Mouse (Mus musculus) layer of hippocampus, adult 18-20 months (tissue): ENCODE results near the gene Dedd. TPM values are rescaled to one million over a fixed set of nuclear protein-coding genes. Genes with fewer than 3 reads are reported as not detected.
A peak's percentile ranks its signal among the peaks of the same experiment; 100 is the strongest.

Source experiments
- DNase-seq, 2 experiments: peaks; one replicate each; pipeline ENCODE4 v3.0.0; 2022; ENCODE audit warnings: low spot score in 2 of 2
- total RNA-seq, 2 experiments: library from RNA; stranded (reverse); gene quantifications; 2 replicates each; pipeline ENCODE4 v1.2.3; 2021

The Dedd gene
- total RNA-seq, 2 experiments from 2014 or later: 40.1 to 40.5 TPM

- DNase-seq: peak in 1 of 2 experiments; percentile 64
Measured at GRCm38 (mm10) chr1:171358421-171358820, 29.5 kb downstream of the Dedd start.

DNA sequence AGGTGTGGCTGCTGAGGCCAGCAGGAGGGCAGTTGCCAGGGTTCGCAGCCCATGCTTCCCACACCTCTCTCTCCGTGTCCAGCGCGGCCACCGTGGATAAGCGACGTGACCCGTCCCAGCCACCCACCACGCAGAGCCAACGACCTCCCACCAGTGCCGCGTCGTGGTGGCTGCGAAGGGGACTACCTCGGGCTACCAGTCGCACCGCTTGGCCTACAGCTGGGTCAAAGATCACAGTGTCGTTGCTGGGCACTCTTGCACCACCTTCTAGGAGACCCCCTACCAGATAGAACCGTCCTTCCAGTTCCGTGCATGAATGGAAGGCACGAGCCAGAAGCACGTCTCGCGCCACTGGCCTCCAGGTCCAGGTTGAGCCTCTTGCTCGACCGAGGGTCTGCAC, 31.3 kb downstream of the Dedd start:
- no peak for DNase-seq

DNA sequence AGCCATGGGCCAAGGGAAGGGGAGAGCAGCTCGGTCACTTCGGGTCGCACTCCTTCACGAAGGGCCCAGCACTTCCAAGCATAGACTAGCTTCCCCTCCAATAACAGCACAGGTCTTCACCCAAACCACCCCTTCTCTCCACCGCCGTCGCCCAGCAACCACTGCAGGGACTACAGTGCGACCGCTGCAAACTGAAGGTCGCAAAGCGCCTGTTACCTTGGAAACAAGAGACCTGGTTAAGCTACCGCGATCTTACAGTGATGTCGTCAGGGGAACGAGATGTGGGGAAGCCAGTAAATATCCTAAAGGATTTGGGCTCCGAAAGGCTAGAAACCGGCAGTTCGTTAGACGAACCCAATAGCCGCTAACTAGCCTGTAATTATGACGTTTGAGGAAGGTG, 31.7 kb downstream of the Dedd start, which contains the start of gene Klhdc9:
Gene Klhdc9, minus strand, starts transcription at position 143 of the 400 bp plus-strand sequence.
- DNase-seq: peak; percentile 85 to 87

DNA sequence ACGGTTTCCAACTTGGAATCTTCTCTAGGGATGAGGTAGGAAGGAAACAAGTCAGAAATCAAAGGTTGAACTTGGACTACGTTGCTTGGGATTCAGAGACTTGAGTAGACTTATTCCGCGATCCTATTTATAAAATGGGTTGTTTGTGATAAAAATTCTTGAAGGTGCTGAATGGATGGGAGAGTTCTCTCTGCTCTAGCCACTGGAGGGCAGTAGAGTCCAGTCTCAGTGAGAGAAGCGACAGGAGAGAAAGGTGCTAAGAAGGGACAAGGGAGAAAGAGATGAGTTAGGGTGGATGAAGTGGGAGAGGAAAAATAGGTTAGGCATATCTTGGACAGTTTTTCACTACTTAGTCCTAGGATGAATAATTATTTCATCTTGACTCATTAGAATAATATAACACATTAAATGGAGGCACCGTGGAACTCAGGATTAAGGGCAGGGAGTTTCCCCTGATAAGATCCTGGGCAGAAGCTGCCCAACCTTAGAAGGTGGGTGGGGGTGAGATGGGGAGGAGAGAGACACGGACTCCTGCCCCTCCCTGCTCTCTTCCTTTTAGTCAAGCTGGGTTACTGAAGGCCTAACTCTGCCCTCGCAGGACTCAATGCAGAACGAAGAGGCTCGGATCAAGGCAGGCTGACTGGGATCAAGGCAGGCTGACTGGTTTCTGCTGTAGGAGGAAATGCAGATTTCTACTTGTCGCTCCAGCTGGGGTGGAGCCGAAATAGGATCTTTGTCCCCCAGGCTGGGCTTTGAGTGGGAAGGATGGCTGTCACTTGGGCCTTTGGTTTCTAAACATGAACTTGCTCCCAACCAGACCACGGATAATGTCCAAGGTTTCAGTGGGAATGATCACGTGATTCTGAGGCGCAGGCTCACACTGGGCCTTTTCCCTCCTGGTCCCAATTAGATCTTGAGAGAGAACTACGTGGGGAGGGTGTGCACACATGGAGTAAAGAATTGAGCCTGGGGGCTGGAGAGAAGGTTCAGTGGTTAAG, 32.5 kb downstream of the Dedd start:
- DNase-seq: peak; percentile 59 to 86

- no peak for DNase-seq
Measured at GRCm38 (mm10) chr1:171365934-171366333, 37.0 kb downstream of the Dedd start.

DNA sequence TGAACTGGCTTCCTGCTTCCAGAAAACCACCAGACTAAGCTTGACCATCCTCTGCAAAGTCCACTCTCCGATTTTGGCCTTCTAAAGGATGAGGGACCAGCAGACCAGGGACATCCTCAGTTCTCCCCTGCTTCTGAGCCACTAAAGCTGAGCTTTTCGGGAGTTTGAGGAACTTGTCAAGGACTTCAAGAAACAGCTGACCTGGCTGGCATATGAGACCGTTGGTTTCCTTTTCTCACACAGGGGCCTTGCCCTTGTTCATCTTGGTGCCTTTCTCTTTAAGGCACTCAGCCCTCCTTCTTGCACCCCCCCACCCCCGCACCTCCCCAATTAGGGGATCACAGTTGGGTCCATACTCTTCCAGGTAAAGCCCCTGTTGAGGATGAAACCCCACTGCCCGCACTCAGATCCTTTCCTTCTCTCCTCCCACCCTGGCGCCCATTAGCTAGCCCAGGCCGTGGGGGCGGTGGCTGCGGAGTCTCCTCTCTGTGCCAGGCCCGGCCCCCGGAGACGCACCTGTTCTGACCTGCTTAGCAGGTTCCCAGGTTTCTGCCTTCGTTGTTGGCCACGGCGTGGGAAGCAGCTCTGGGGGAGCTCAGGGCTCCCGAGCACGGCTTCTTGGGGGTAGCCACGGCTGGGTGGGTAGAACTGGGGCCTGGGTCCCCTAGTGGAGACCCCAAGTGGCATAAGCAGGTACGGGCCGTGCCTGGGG, 41.1 kb downstream of the Dedd start, which contains the start of gene Nectin4:
Gene Nectin4, plus strand, starts transcription at position 255 of the 712 bp plus-strand sequence.
- DNase-seq: no peak

GRCm38 (mm10) chr1:171372880-171373279, 43.9 kb downstream of the Dedd start:
- DNase-seq: no peak

GRCm38 (mm10) chr1:171373946-171374345, 45.0 kb downstream of the Dedd start:
- no peak for DNase-seq

DNA sequence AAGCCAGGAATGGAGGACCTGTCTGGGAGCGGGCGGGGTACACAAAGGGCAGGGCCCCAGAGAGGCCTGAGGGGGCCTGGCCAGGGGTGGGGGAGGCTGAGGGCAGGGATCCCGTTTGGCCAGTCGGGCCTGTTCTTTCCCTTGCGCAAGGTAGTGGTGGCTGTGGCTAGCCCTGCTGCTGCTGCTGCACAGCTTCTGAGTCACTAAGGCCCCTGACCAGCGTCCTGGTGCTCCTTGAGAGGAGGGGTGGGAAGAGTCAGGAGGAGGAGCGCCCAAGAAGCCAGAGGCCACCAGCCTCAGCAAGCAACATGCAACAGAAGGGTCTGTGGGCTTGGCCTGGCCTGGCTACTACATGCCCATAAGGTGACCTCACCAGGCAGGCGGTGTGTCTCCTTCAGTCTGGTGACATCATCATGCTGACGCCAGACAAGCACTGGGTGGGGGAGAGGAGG, 46.7 kb downstream of the Dedd start:
- no peak for DNase-seq

- no peak for DNase-seq
Measured at GRCm38 (mm10) chr1:171378298-171378697, 49.4 kb downstream of the Dedd start.

- DNase-seq: peak; percentile 55 to 81
Measured at GRCm38 (mm10) chr1:171379935-171380599, 51.1 kb downstream of the Dedd start.

DNA sequence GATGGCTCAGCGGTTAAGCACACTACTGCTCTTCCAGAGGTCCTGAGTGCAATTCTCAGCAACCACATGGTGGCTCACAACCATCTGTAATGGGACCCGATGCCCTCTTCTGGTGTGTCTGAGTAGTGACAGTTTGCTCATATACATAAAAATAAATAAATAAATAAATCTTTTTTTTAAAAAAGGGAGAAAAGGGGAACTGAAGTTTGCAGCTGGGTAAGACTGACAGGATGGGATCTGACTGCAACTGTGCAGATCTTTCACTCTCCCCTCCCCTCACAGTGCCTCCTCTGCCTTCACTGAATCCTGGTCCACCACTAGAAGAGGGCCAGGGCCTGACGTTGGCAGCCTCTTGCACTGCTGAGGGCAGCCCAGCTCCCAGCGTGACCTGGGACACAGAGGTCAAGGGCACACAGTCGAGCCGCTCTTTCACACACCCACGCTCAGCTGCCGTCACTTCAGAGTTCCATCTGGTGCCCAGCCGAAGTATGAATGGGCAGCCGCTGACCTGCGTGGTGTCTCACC, 53.2 kb downstream of the Dedd start:
- DNase-seq: no peak

- DNase-seq: no peak
Measured at GRCm38 (mm10) chr1:171384361-171384760, 55.4 kb downstream of the Dedd start.

DNA sequence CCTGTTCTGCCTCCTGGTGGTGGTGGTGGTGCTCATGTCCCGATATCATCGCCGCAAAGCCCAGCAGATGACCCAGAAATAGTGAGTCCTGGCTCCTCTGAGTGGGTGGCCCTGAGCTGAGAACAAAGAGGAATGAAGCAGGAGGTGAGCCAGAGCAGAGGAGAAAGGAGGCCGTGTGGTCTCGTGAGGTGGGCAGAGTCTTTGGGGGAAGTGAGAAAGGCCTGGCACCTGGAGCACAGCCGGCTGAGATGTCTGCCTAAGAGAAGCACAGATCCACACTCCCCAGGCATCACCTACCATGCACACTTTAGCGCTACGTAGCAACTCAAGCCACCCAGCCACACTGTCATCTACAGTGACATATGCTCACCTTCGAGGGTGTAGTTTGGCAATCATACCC, 56.2 kb downstream of the Dedd start:
- no peak for DNase-seq

- DNase-seq: no peak
Measured at GRCm38 (mm10) chr1:171387099-171387498, 58.2 kb downstream of the Dedd start.

DNA sequence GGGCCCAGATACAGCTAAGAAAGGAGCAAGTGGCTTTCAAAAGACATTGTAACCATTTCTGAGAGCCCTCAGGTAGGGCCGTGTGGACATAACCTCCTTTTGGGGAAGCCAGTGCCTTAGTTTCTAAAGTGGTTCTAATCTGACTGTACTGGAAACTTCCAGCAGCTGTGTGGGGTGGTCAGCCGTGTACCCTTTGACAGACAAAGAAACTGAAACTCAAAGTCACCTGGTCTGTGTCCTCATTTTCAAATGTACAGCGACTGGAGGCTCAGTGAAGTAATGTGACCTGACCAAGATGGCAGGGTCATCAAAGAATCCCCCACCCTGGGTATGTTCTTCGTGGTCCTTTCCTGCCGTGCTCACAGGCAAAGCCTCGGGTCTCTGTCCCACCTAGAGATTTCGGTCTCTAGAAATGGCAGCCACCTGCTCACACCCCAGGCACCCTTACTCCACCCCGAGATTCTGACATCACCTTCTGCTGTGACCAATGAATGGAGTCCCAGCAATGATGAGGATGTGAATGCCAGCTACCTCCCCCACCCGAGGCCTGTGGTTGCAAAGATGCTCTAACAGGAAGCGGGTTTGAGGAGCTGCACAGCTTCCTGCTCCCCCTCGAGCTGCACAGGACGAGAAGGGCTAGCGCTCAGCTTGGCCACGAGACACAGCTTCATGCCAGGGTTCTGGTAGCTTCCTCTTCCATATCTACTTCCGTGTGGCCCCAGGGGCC, 59.6 kb downstream of the Dedd start, which contains the start of gene Arhgap30:
Gene Arhgap30, plus strand, starts transcription at position 579 of the 727 bp plus-strand sequence.
- no peak for DNase-seq

GRCm38 (mm10) chr1:171390101-171390500, 61.2 kb downstream of the Dedd start:
- DNase-seq: no peak
